ENCODE assay signal across 24 mouse cellular contexts in the genomic region with DNA sequence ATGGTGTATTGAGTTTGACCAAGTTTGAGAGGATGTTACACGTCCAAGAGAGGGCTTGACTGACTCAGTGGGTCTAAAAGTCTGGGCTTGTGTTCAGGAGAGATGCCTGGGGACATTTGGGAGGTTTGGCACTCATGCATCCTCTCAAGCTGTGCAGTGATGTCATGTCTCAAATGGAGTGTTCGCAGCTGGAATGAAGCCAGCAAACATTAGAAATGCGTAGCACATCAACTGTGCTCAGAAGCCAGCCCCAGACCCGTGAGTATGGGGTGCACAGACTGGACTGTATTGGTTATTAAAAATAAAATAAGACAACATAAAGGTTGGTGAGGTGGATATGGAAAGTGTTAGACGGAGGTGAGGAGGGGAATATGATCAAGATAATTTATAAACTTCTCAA.
A peak's percentile ranks its signal among the peaks of the same experiment; 100 is the strongest.
DNase-seq lines count a peak whose midpoint lies in the region; ATAC-seq and TF ChIP-seq lines count a peak whose summit lies in the region.
"Had no signal": no experiment of that assay in that cellular context is flagged by ENCODE, and none has a peak within 500 bp of the region (broad histone marks: within the 10 kb centered on the region; RNA-seq: fewer than 3 reads in every experiment).

No protein-coding gene starts in this region.

- peak; percentile 61 for DNase-seq in forebrain, embryonic 14.5 days (ENCODE audit: low spot score)
- peak; percentile 67 for DNase-seq in lung, embryonic 14.5 days
- DNase-seq in lung, adult 18-20 months = no peak
- peak; percentile 14 for DNase-seq in Muller cell, postnatal 12 days (ENCODE audit: inconsistent ontology term)
- peak; percentile 58 for DNase-seq in brain, embryonic 14.5 days (ENCODE audit: low read depth)
- DNase-seq: adrenal gland, adult 8-10 months; adrenal gland, postnatal 25 days; cerebellum, adult 18-20 months; cerebellum, adult 9-10 months; cerebellum, postnatal 36 days; embryo, embryonic 11 days; gastrocnemius, adult 2 months; gastrocnemius, postnatal 14 days; heart, adult 11 months had no signal

- 43% methylated on average over 5 of the region's 5 CpGs for WGBS in forebrain, embryonic 14.5 days
- 75% methylated on average over 5 of the region's 5 CpGs for WGBS in forebrain, embryonic 12.5 days
- WGBS in lung, embryonic 14.5 days = 51% methylated on average over 5 of the region's 5 CpGs

- no peak overlapping the region for H3K9ac ChIP-seq in forebrain, embryonic 14.5 days (ENCODE audit: low read length)
- H3K9ac ChIP-seq in forebrain, embryonic 12.5 days = no peak overlapping the region
- no peak overlapping the region for H3K9ac ChIP-seq in lung, embryonic 14.5 days
- H3K9ac ChIP-seq: embryonic facial prominence, embryonic 13.5 days; hindbrain, embryonic 12.5 days; hindbrain, embryonic 15.5 days had no signal

- H3K4me3 ChIP-seq in forebrain, embryonic 14.5 days (ENCODE audit: low read depth, low read length) = no peak overlapping the region
- H3K4me3 ChIP-seq in forebrain, embryonic 12.5 days (replicated peaks) = no peak overlapping the region
- no peak overlapping the region for H3K4me3 ChIP-seq in lung, embryonic 14.5 days (ENCODE audit: low read depth, low read length)
- H3K4me3 ChIP-seq: embryonic facial prominence, embryonic 10.5 days; embryonic facial prominence, embryonic 13.5 days; erythroblast, embryonic 14.5 days; gastrocnemius, adult 2 months; hindbrain, embryonic 12.5 days; hindbrain, embryonic 15.5 days had no signal

- no peak for TF ChIP-seq POLR2A in brain, embryonic 14.5 days (IDR thresholded peaks at IDR 0.05; ENCODE audit: borderline replicate concordance, extremely low read depth, insufficient read depth, insufficient read length, poor library complexity, severe bottlenecking)

- H3K4me2 ChIP-seq in forebrain, embryonic 14.5 days (ENCODE audit: low read length) = no peak overlapping the region
- no peak overlapping the region for H3K4me2 ChIP-seq in forebrain, embryonic 12.5 days
- no peak overlapping the region for H3K4me2 ChIP-seq in lung, embryonic 14.5 days
- H3K4me2 ChIP-seq: embryonic facial prominence, embryonic 13.5 days; heart, embryonic 11.5 days; hindbrain, embryonic 12.5 days; hindbrain, embryonic 15.5 days had no signal

- H3K4me1 ChIP-seq in forebrain, embryonic 14.5 days (ENCODE audit: control insufficient read depth, insufficient read depth, low read length) = no peaks in the 10 kb centered on the region
- no peaks in the 10 kb centered on the region for H3K4me1 ChIP-seq in forebrain, embryonic 12.5 days
- H3K4me1 ChIP-seq in lung, embryonic 14.5 days (ENCODE audit: insufficient read depth) = no peaks in the 10 kb centered on the region
- H3K4me1 ChIP-seq: embryonic facial prominence, embryonic 10.5 days; embryonic facial prominence, embryonic 13.5 days; hindbrain, embryonic 12.5 days; hindbrain, embryonic 15.5 days had no signal

- no peaks in the 10 kb centered on the region for H3K9me3 ChIP-seq in forebrain, embryonic 14.5 days (replicated peaks; ENCODE audit: control insufficient read depth, low read length)
- no peaks in the 10 kb centered on the region for H3K9me3 ChIP-seq in forebrain, embryonic 12.5 days
- no peaks in the 10 kb centered on the region for H3K9me3 ChIP-seq in lung, embryonic 14.5 days (ENCODE audit: low read depth, low read length)
- H3K9me3 ChIP-seq: embryonic facial prominence, embryonic 10.5 days; embryonic facial prominence, embryonic 13.5 days; hindbrain, embryonic 12.5 days; hindbrain, embryonic 15.5 days had no signal

- no peak overlapping the region for H3K27ac ChIP-seq in forebrain, embryonic 14.5 days (ENCODE audit: low read depth, low read length)
- no peak overlapping the region for H3K27ac ChIP-seq in forebrain, embryonic 12.5 days
- H3K27ac ChIP-seq in lung, embryonic 14.5 days (ENCODE audit: low read depth) = no peak overlapping the region
- H3K27ac ChIP-seq: embryonic facial prominence, embryonic 10.5 days; embryonic facial prominence, embryonic 13.5 days; gastrocnemius, adult 2 months; hindbrain, embryonic 12.5 days; hindbrain, embryonic 15.5 days had no signal

- no peak for TF ChIP-seq CTCF in lung, embryonic 14.5 days (IDR thresholded peaks at IDR 0.05; ENCODE audit: low read depth)
- TF ChIP-seq CTCF in brain, embryonic 14.5 days (IDR thresholded peaks at IDR 0.05; ENCODE audit: borderline replicate concordance, extremely low read depth, insufficient read depth, insufficient read length) = no peak

- ATAC-seq in forebrain, embryonic 14.5 days = peak; percentile 55
- ATAC-seq in forebrain, embryonic 12.5 days (ENCODE audit: low FRiP score) = no peak
- no peak; the same call in 1 of the 2 replicates for ATAC-seq in lung, embryonic 14.5 days (ENCODE audit: insufficient read depth)
- ATAC-seq: activated CD4-positive, CD25-positive, alpha-beta regulatory T cell, adult 4 months; CD4-positive, CD25-positive, alpha-beta regulatory T cell, adult 4 months; intestine, postnatal 0 days had no signal

- no peaks in the 10 kb centered on the region for H3K36me3 ChIP-seq in forebrain, embryonic 14.5 days (ENCODE audit: control insufficient read depth, insufficient read depth, low read length)
- no peaks in the 10 kb centered on the region for H3K36me3 ChIP-seq in forebrain, embryonic 12.5 days (replicated peaks)
- H3K36me3 ChIP-seq in lung, embryonic 14.5 days (ENCODE audit: insufficient read depth) = no peaks in the 10 kb centered on the region
- H3K36me3 ChIP-seq: embryonic facial prominence, embryonic 10.5 days; embryonic facial prominence, embryonic 13.5 days; hindbrain, embryonic 12.5 days; hindbrain, embryonic 15.5 days had no signal

- no peaks in the 10 kb centered on the region for H3K27me3 ChIP-seq in forebrain, embryonic 14.5 days (replicated peaks; ENCODE audit: control insufficient read depth, insufficient read depth, low read length)
- no peaks in the 10 kb centered on the region for H3K27me3 ChIP-seq in forebrain, embryonic 12.5 days
- H3K27me3 ChIP-seq in lung, embryonic 14.5 days (ENCODE audit: insufficient read depth, low read length) = no peaks in the 10 kb centered on the region
- H3K27me3 ChIP-seq: embryonic facial prominence, embryonic 13.5 days; hindbrain, embryonic 12.5 days; hindbrain, embryonic 15.5 days had no signal

Comparison
In these comparisons a context has a peak if more than half of its experiments do, and no peak if none do; other contexts are left out.
1. DNase-seq: peak in forebrain, embryonic 14.5 days (single experiment), lung, embryonic 14.5 days (single experiment), Muller cell, postnatal 12 days (single experiment) and brain, embryonic 14.5 days (single experiment); none in lung, adult 18-20 months (0 of 2).